Mouse (Mus musculus) MEL (cell line): Measurements from ENCODE around the gene Nfe2l3. TPM values are rescaled to one million over a fixed set of nuclear protein-coding genes. Genes with fewer than 3 reads are reported as not detected.
"Not testable (repeated sequence)": the region's sequence is repeated elsewhere in the genome, so short reads cannot be mapped to it uniquely, and the experiment has no call there.

Source experiments
- DNase-seq: peaks from one replicate; pipeline ENCODE4 v3.0.0; 2011; ENCODE audit warnings: low read depth, low spot score
- H3K27ac ChIP-seq: 2 replicates; pipeline ENCODE4 v1.5.1; 2012; ENCODE audit warnings: low read depth, mild to moderate bottlenecking, control low read depth, low read length, moderate library complexity; ENCODE audit not compliant: control insufficient read depth
- H3K27me3 ChIP-seq, 2 experiments: fragments of 150-350 bp in 1 of 2; sonication (generic) in 1 of 2; 2 replicates each; pipeline ENCODE4 v1.6.1; 2012; ENCODE audit warnings: low read length in 2 of 2, mild to moderate bottlenecking in 2 of 2, improper control_type of control experiment in 1 of 2, moderate library complexity in 1 of 2; ENCODE audit not compliant: insufficient read depth in 2 of 2, control insufficient read depth in 1 of 2
- H3K36me3 ChIP-seq, 2 experiments: 2 replicates each; pipeline ENCODE4 v1.6.1; 2012 to 2014; ENCODE audit warnings: low read length in 2 of 2, improper control_type of control experiment in 1 of 2, inconsistent platforms in 1 of 2, mild to moderate bottlenecking in 1 of 2; ENCODE audit not compliant: insufficient read depth in 2 of 2, control insufficient read depth in 1 of 2
- H3K4me1 ChIP-seq, 2 experiments: fragments of 150-350 bp in 1 of 2; sonication (generic) in 1 of 2; 2 replicates each; pipeline ENCODE4 v1.6.1; 2012; ENCODE audit warnings: low read length in 2 of 2, improper control_type of control experiment in 1 of 2, mild to moderate bottlenecking in 1 of 2; ENCODE audit not compliant: insufficient read depth in 2 of 2, control insufficient read depth in 1 of 2
- H3K4me3 ChIP-seq, 2 experiments: fragments of 150-350 bp in 1 of 2; sonication (generic) in 1 of 2; 2 replicates each; pipeline ENCODE4 v1.5.1; 2012; ENCODE audit warnings: low read depth in 2 of 2, low read length in 2 of 2, mild to moderate bottlenecking in 2 of 2, moderate library complexity in 2 of 2, control low read depth in 1 of 2, improper control_type of control experiment in 1 of 2; ENCODE audit not compliant: control insufficient read depth in 1 of 2, insufficient read depth in 1 of 2
- H3K79me2 ChIP-seq: 2 replicates; pipeline ENCODE4 v1.6.1; 2012; ENCODE audit warnings: mild to moderate bottlenecking, low read length, moderate library complexity; ENCODE audit not compliant: control insufficient read depth, poor library complexity, insufficient read depth
- H3K9ac ChIP-seq: 2 replicates; pipeline ENCODE4 v1.6.1; 2012; ENCODE audit warnings: low read depth, mild to moderate bottlenecking, control low read depth, low read length, moderate library complexity; ENCODE audit not compliant: control insufficient read depth, poor library complexity, severe bottlenecking
- H3K9me3 ChIP-seq: fragments of 150-350 bp; sonication (generic); replicated peaks from 2 replicates; pipeline ENCODE4 v1.6.1; 2012; ENCODE audit warnings: mild to moderate bottlenecking, low read length, improper control_type of control experiment, moderate library complexity; ENCODE audit not compliant: insufficient read depth
- CHD1 ChIP-seq: IDR thresholded peaks from 2 replicates; pipeline ENCODE4 v1.6.1; 2012; ENCODE audit warnings: low read depth, mild to moderate bottlenecking, inconsistent platforms, low read length, improper control_type of control experiment
- CHD2 ChIP-seq: IDR thresholded peaks from 2 replicates; pipeline ENCODE4 v1.6.1; 2011; ENCODE audit warnings: low read length, improper control_type of control experiment
- CTCF ChIP-seq, 3 experiments: IDR thresholded peaks in 2 of 3; conservative IDR thresholded peaks in 1 of 3; 2 replicates each; pipeline ENCODE4 v1.5.1; 2011 to 2012; ENCODE audit warnings: low read length in 3 of 3, low read depth in 2 of 3, mild to moderate bottlenecking in 2 of 3, improper control_type of control experiment in 1 of 3, inconsistent platforms in 1 of 3, mixed read lengths in 1 of 3, moderate library complexity in 1 of 3; ENCODE audit not compliant: control insufficient read depth in 1 of 3, insufficient read depth in 1 of 3, poor library complexity in 1 of 3, severe bottlenecking in 1 of 3
- GABPA ChIP-seq: IDR thresholded peaks from 2 replicates; pipeline ENCODE4 v1.6.1; 2012; ENCODE audit warnings: low read depth, mild to moderate bottlenecking, inconsistent platforms, low read length, improper control_type of control experiment, moderate library complexity
- MAX ChIP-seq: IDR thresholded peaks from 2 replicates; pipeline ENCODE4 v1.6.1; 2011; ENCODE audit warnings: low read length, improper control_type of control experiment
- MAZ ChIP-seq: IDR thresholded peaks from 2 replicates; pipeline ENCODE4 v1.6.1; 2012; ENCODE audit warnings: low read depth, mild to moderate bottlenecking, inconsistent platforms, low read length, improper control_type of control experiment
- MEF2A ChIP-seq: IDR thresholded peaks from 2 replicates; pipeline ENCODE4 v1.6.1; 2014; ENCODE audit warnings: low read depth, mild to moderate bottlenecking, inconsistent platforms, low read length, improper control_type of control experiment; ENCODE audit not compliant: poor library complexity, insufficient replicate concordance, severe bottlenecking; ENCODE audit errors: extremely low read depth
- MYC ChIP-seq: IDR thresholded peaks from 2 replicates; pipeline ENCODE4 v1.6.1; 2011; ENCODE audit warnings: low read depth, mild to moderate bottlenecking, low read length, improper control_type of control experiment, moderate library complexity
- POLR2AphosphoS5 ChIP-seq: IDR thresholded peaks from 2 replicates; pipeline ENCODE4 v1.6.1; 2012; ENCODE audit warnings: low read depth, borderline replicate concordance, mild to moderate bottlenecking, inconsistent platforms, low read length, moderate library complexity, mixed read lengths
- RAD21 ChIP-seq: IDR thresholded peaks from 2 replicates; pipeline ENCODE4 v1.6.1; 2011; ENCODE audit warnings: mild to moderate bottlenecking, low read depth, low read length, improper control_type of control experiment
- RCOR1 ChIP-seq: IDR thresholded peaks from 2 replicates; pipeline ENCODE4 v1.6.1; 2012; ENCODE audit warnings: low read depth, mild to moderate bottlenecking, inconsistent platforms, low read length, improper control_type of control experiment
- SMC3 ChIP-seq: IDR thresholded peaks from 2 replicates; pipeline ENCODE4 v1.6.1; 2011; ENCODE audit warnings: low read depth, low read length, improper control_type of control experiment
- TBP ChIP-seq: IDR thresholded peaks from 2 replicates; pipeline ENCODE4 v1.8.0; 2011; ENCODE audit warnings: low read depth, low read length, improper control_type of control experiment
- TCF12 ChIP-seq: IDR thresholded peaks from 2 replicates; pipeline ENCODE4 v1.6.1; 2014; ENCODE audit warnings: low read depth, mild to moderate bottlenecking, inconsistent platforms, low read length, improper control_type of control experiment, moderate library complexity
- UBTF ChIP-seq: IDR thresholded peaks from 2 replicates; pipeline ENCODE4 v1.6.1; 2012; ENCODE audit warnings: low read depth, mild to moderate bottlenecking, inconsistent platforms, low read length, improper control_type of control experiment, moderate library complexity, borderline replicate concordance; ENCODE audit not compliant: insufficient read depth
- USF1 ChIP-seq: IDR thresholded peaks from 2 replicates; pipeline ENCODE4 v1.6.1; 2014; ENCODE audit warnings: low read depth, mild to moderate bottlenecking, inconsistent platforms, low read length, improper control_type of control experiment, moderate library complexity
- USF2 ChIP-seq, 2 experiments: IDR thresholded peaks; 2 replicates each; pipeline ENCODE4 v1.6.1; 2011 to 2012; ENCODE audit warnings: improper control_type of control experiment in 2 of 2, low read length in 2 of 2, borderline replicate concordance in 1 of 2, inconsistent platforms in 1 of 2, low read depth in 1 of 2, mild to moderate bottlenecking in 1 of 2; ENCODE audit not compliant: insufficient read depth in 1 of 2
- ZC3H11A ChIP-seq: IDR thresholded peaks from 2 replicates; pipeline ENCODE4 v1.6.1; 2012; ENCODE audit warnings: low read depth, mild to moderate bottlenecking, inconsistent platforms, low read length, improper control_type of control experiment
- ZKSCAN1 ChIP-seq: IDR thresholded peaks from 2 replicates; pipeline ENCODE4 v1.6.1; 2012; ENCODE audit warnings: low read depth, mild to moderate bottlenecking, inconsistent platforms, low read length, improper control_type of control experiment, moderate library complexity
- ZNF384 ChIP-seq: IDR thresholded peaks from 2 replicates; pipeline ENCODE4 v1.6.1; 2012; ENCODE audit warnings: low read depth, mild to moderate bottlenecking, inconsistent platforms, low read length, improper control_type of control experiment
- polyA plus RNA-seq, 2 experiments: library from polyadenylated mRNA; stranded (reverse) in 1 of 2; unstranded in 1 of 2; fragments of >175 nt in 1 of 2; fragments of >200 nt in 1 of 2; gene quantifications; 2 replicates each; pipeline versions ENCODE4 v1.2.1 to v1.2.4; 2012; ENCODE audit warnings: low replicate concordance in 2 of 2, low read depth in 1 of 2; ENCODE audit not compliant: insufficient read length in 2 of 2, insufficient read depth in 1 of 2, missing spikeins in 1 of 2
- total RNA-seq: library from RNA; depleted of rRNA; stranded (reverse); fragments of 300-350 nt; gene quantifications from 2 replicates; pipeline ENCODE4 v1.2.3, GENCODE M21; 2012

Gene Nfe2l3
- total and polyA plus RNA-seq, 3 experiments, result 0.15 to 0.21 TPM; not detected in 1

DNA sequence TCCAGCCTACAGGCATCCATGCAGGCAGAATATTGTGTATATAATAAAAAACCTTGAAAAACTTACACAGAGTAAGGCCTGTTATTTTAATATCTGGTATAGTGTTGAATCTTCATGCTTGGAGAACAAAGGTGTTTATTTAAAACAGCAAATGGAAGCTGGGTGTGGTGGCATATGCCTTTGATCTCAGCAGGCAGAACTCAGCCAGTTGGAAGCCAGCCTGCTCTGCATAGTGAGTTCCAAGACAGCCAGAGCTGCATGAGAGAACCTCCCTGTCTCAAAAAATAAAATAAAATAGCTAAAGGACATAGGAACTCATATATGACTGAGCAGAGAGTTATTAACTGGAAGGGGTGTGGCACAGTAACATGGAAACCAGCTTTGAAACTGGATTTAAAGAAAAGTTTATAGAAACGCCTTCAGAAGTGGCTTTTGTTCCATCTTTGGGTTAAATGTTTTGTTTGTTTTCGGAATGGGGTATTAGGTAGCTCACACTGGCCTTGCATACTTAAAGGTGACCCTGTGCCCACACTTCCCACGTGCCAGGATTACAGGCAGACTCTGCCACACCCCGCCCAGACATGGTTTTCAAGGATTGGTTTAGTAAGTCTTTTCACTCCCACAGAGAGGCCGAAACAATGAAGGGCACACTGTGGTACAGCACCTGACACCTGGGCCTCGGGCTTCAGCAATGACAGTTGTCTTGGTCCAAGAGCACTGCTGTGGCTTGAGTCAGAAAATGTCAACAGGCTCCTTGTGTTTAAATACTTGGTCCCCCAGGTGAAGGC lies 38.9 kb upstream of the Nfe2l3 start:
- Histone ChIP-seq H3K27me3 (no peaks in the 10 kb centered on the region; a peak in 1 of 4 replicates), H3K4me1 (peaks cover 0 to 16% of the 10 kb centered on the region in 2 experiments; a peak in 3 of 4 replicates), H3K4me3 (no peak overlapping the region), H3K27ac (no peak overlapping the region), H3K79me2 (no peaks in the 10 kb centered on the region; the same call in 1 of the 2 replicates), H3K9ac (no peak overlapping the region), H3K36me3 (peaks cover 0 to 8% of the 10 kb centered on the region in 2 experiments; a peak in 2 of 4 replicates), H3K9me3 (no peaks in the 10 kb centered on the region)
- DNase-seq, result no peak
- TF ChIP-seq CHD2 (no peak), MAZ (no peak), TBP (no peak), UBTF (no peak), CHD1 (no peak), POLR2AphosphoS5 (no peak), ZKSCAN1 (no peak), CTCF (IDR thresholded peaks at IDR 0.05 in 2 of 3, conservative IDR thresholded peaks at IDR 0.05 in 1 of 3; ENCODE audit: control insufficient read depth in 1 of 3, insufficient read depth in 1 of 3, low read depth in 2 of 3, low read length in 3 of 3, poor library complexity in 1 of 3, severe bottlenecking in 1 of 3) (no peak), RCOR1 (no peak), TCF12 (no peak), MEF2A (no peak), GABPA (no peak), USF1 (no peak), RAD21 (no peak), MAX (no peak), SMC3 (no peak), ZC3H11A (no peak), USF2 (IDR thresholded peaks at IDR 0.05; ENCODE audit: borderline replicate concordance in 1 of 2, insufficient read depth in 1 of 2, low read depth in 1 of 2, low read length in 2 of 2) (no peak), ZNF384 (no peak), MYC (no peak)
- TF ChIP-seq, all 39 proteins: peak for 0

DNA sequence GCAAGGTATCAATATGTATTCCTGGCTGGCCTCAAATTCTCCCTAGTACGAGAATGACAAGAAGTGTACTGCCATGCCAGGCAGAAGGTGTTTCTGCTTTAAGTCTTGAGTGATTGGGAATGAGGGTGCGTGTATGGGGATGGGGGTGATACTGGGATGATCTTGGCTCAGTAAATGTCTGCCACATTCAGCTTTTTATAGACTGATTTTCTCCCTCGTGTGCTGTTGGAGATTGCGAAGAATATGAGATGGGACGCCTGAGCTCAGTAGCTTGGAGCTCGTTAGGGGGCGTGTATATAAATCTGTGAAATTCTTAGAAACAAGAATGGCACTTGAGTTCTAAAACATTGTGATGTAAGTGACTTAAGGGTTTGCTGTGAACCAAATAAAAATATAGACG lies 38.1 kb upstream of the Nfe2l3 start:
- not testable (repeated sequence) for H3K9ac ChIP-seq, H3K9me3 ChIP-seq, DNase-seq

DNA sequence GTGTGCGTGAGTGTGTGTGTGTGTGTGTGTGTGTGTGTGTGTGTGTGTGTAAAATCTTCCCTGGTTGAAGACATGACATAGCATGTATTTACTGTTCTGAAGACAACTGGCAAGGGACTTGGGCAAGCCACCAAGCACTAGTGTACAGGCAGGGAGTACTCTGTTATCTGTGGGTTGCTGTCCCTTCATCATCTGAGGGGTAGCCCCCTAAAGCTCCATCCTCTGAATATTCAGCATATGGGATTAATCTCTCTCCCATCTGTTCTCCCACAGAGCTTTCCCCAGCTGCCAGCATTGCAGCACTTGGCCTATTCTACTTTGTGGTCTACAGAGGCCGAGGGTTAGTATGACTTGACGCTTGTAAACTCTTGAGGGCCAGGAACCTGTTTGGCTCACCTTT lies 37.5 kb upstream of the Nfe2l3 start:
- H3K36me3 ChIP-seq, H3K9me3 ChIP-seq, H3K27me3 ChIP-seq, H3K79me2 ChIP-seq, H3K9ac ChIP-seq, H3K4me3 ChIP-seq, H3K27ac ChIP-seq, DNase-seq: not testable (repeated sequence)
- H3K4me1 ChIP-seq, result peaks cover 0 to 16% of the 10 kb centered on the region in 2 experiments; a peak in 3 of 4 replicates

More for the DNA sequence above, 38.1 kb upstream of the Nfe2l3 start:
- not testable (repeated sequence) for H3K4me3 ChIP-seq, H3K79me2 ChIP-seq, H3K27ac ChIP-seq, H3K27me3 ChIP-seq, H3K36me3 ChIP-seq
- H3K4me1 ChIP-seq, result peaks cover 0 to 16% of the 10 kb centered on the region in 2 experiments; a peak in 3 of 4 replicates
